ENCODE assay signal across 23 mouse cellular contexts in genomic region chr2:148496151-148497040, GRCm38 (mm10). TPM values are rescaled to one million over a fixed set of nuclear protein-coding genes. Genes with fewer than 3 reads are reported as not detected.
DNase-seq lines count a peak whose midpoint lies in the region; ATAC-seq and TF ChIP-seq lines count a peak whose summit lies in the region.
"Had no signal": no experiment of that assay in that cellular context is flagged by ENCODE, and none has a peak within 500 bp of the region (broad histone marks: within the 10 kb centered on the region; RNA-seq: fewer than 3 reads in every experiment).

No protein-coding gene starts in this region.

- H3K9me3 ChIP-seq in lung, embryonic 16.5 days (ENCODE audit: control insufficient read depth, low read length), result no peaks in the 10 kb centered on the region
- no peaks in the 10 kb centered on the region for H3K9me3 ChIP-seq in lung, postnatal 0 days (ENCODE audit: low read length)
- H3K9me3 ChIP-seq: forebrain, embryonic 10.5 days; forebrain, embryonic 13.5 days; heart, embryonic 10.5 days; heart, embryonic 13.5 days; hindbrain, embryonic 12.5 days; hindbrain, embryonic 15.5 days had no signal

- H3K9ac ChIP-seq in lung, embryonic 16.5 days (ENCODE audit: low read length), result no peak overlapping the region
- no peak overlapping the region for H3K9ac ChIP-seq in lung, postnatal 0 days (replicated peaks; ENCODE audit: low read depth)
- H3K9ac ChIP-seq: forebrain, embryonic 13.5 days; heart, embryonic 13.5 days; hindbrain, embryonic 12.5 days; hindbrain, embryonic 15.5 days had no signal

- ATAC-seq in lung, embryonic 16.5 days (ENCODE audit: low read depth), result no peak; the same call in 1 of the 2 replicates
- no peak for ATAC-seq in lung, postnatal 0 days
- ATAC-seq: CD4-positive, CD25-positive, alpha-beta regulatory T cell, adult 4 months; forebrain, embryonic 13.5 days; forebrain, embryonic 16.5 days had no signal

- TF ChIP-seq CTCF in kidney, adult 2 months (conservative IDR thresholded peaks at IDR 0.05; ENCODE audit: insufficient read depth, insufficient read length, low read depth, low read length), result no peak
- no peak for TF ChIP-seq CTCF in lung, postnatal 0 days (IDR thresholded peaks at IDR 0.05)

- no peaks in the 10 kb centered on the region for H3K27me3 ChIP-seq in kidney, adult 2 months (replicated peaks; ENCODE audit: control insufficient read depth, insufficient read depth, low read length)
- no peaks in the 10 kb centered on the region for H3K27me3 ChIP-seq in lung, embryonic 16.5 days (ENCODE audit: control insufficient read depth, insufficient read depth, low read depth, low read length)
- H3K27me3 ChIP-seq in lung, postnatal 0 days (replicated peaks; ENCODE audit: insufficient read depth, low read length), result no peaks in the 10 kb centered on the region
- H3K27me3 ChIP-seq: forebrain, embryonic 13.5 days; heart, embryonic 13.5 days; hindbrain, embryonic 12.5 days; hindbrain, embryonic 15.5 days had no signal

- no peak overlapping the region for H3K27ac ChIP-seq in kidney, adult 2 months (ENCODE audit: insufficient read depth, low read depth, low read length)
- H3K27ac ChIP-seq in lung, embryonic 16.5 days (ENCODE audit: low read length), result peak overlapping the region; percentile 27; the same call in 1 of the 2 replicates
- H3K27ac ChIP-seq in lung, postnatal 0 days (ENCODE audit: low read length), result no peak overlapping the region
- H3K27ac ChIP-seq: forebrain, embryonic 10.5 days; forebrain, embryonic 13.5 days; heart, adult 2 months; heart, embryonic 10.5 days; heart, embryonic 13.5 days; hindbrain, embryonic 12.5 days; hindbrain, embryonic 15.5 days had no signal

- H3K4me1 ChIP-seq in kidney, adult 2 months (ENCODE audit: control insufficient read depth, insufficient read depth, low read length), result peaks cover 8% of the 10 kb centered on the region; the same call in 1 of the 2 replicates
- H3K4me1 ChIP-seq in lung, embryonic 16.5 days (replicated peaks; ENCODE audit: control insufficient read depth, insufficient read depth, low read length), result peaks cover 13% of the 10 kb centered on the region
- H3K4me1 ChIP-seq in lung, postnatal 0 days (ENCODE audit: insufficient read depth, low read depth, low read length), result peaks cover 4% of the 10 kb centered on the region; the same call in 1 of the 2 replicates
- H3K4me1 ChIP-seq: forebrain, embryonic 10.5 days; forebrain, embryonic 13.5 days; hindbrain, embryonic 12.5 days; hindbrain, embryonic 15.5 days had no signal

- no peak overlapping the region for H3K4me3 ChIP-seq in kidney, adult 2 months (ENCODE audit: insufficient read depth, low read depth, low read length)
- no peak overlapping the region for H3K4me3 ChIP-seq in lung, embryonic 16.5 days (ENCODE audit: low read length)
- H3K4me3 ChIP-seq in lung, postnatal 0 days (ENCODE audit: low read depth, low read length), result no peak overlapping the region
- H3K4me3 ChIP-seq: forebrain, embryonic 10.5 days; forebrain, embryonic 13.5 days; heart, adult 2 months; heart, embryonic 10.5 days; heart, embryonic 13.5 days; hindbrain, embryonic 12.5 days; hindbrain, embryonic 15.5 days had no signal

- TF ChIP-seq POLR2A in kidney, adult 2 months (IDR thresholded peaks at IDR 0.05; ENCODE audit: low read depth, low read length), result no peak

- 90% methylated on average over 6 of the region's 6 CpGs for WGBS in kidney, adult 2 months
- 80% methylated on average over 6 of the region's 6 CpGs for whole genome bisulfite sequencing in lung, embryonic 16.5 days
- WGBS in lung, postnatal 0 days, result 86% methylated on average over 6 of the region's 6 CpGs

- peak; percentile 35 for DNase-seq in kidney, adult 2 months
- no peak for DNase-seq in kidney, postnatal 10 days
- DNase-seq in lung, postnatal 0 days (ENCODE audit: low spot score), result no peak
- DNase-seq in 3T3-L1 (ENCODE audit: low read depth, low spot score) (peak; percentile 54), adipocyte (ENCODE audit: low spot score) (peak; percentile 45)
- DNase-seq in ovary, postnatal 36 days (ENCODE audit: low spot score), result no peak
- DNase-seq: adrenal gland, adult 8-10 months; adrenal gland, postnatal 25 days; B cell, adult 2 months; cerebellum, adult 18-20 months; cerebellum, adult 9-10 months; gastrocnemius, postnatal 25 days; heart, adult 2 months; heart, postnatal 14 days had no signal

- no peak overlapping the region for H3K4me2 ChIP-seq in lung, embryonic 16.5 days (ENCODE audit: low read depth, low read length)
- no peak overlapping the region for H3K4me2 ChIP-seq in lung, postnatal 0 days (replicated peaks; ENCODE audit: low read depth, low read length)
- H3K4me2 ChIP-seq: forebrain, embryonic 13.5 days; heart, embryonic 13.5 days; hindbrain, embryonic 12.5 days; hindbrain, embryonic 15.5 days had no signal

- no peak for TF ChIP-seq EP300 in lung, postnatal 0 days (IDR thresholded peaks at IDR 0.05)

- H3K36me3 ChIP-seq in kidney, adult 2 months (ENCODE audit: control insufficient read depth, insufficient read depth, low read length), result no peaks in the 10 kb centered on the region
- no peaks in the 10 kb centered on the region for H3K36me3 ChIP-seq in lung, embryonic 16.5 days (ENCODE audit: control insufficient read depth, insufficient read depth, low read length)
- no peaks in the 10 kb centered on the region for H3K36me3 ChIP-seq in lung, postnatal 0 days (ENCODE audit: insufficient read depth, low read length)
- H3K36me3 ChIP-seq: forebrain, embryonic 10.5 days; heart, embryonic 10.5 days; heart, embryonic 13.5 days; hindbrain, embryonic 12.5 days; hindbrain, embryonic 15.5 days had no signal

RNA-seq across cellular contexts. Expression of gene Cd93, which starts 53.0 kb away (rescaled TPM):
- polyA plus RNA-seq in kidney, adult 2 months (2012; rRNA removed), result 8.6 and 10.3 TPM in 2 replicates
- polyA plus RNA-seq in lung, embryonic 16.5 days (2015; fragmentation: Nextera tagmentation; extraction: Ambion mirVana), result 38.3 and 40.2 TPM in 2 replicates
- polyA plus RNA-seq in lung, postnatal 0 days (2015; fragmentation: Nextera tagmentation; extraction: Ambion mirVana), result 55.9 and 59.7 TPM in 2 replicates

Comparison
In these comparisons a context has a peak if more than half of its experiments do, and no peak if none do; other contexts are left out.
1. DNase-seq: peak in kidney, adult 2 months (single experiment), 3T3-L1 (single experiment) and adipocyte (single experiment); none in kidney, postnatal 10 days (single experiment), lung, postnatal 0 days (single experiment) and ovary, postnatal 36 days (single experiment).